Comparison of ENCODE assay signal across 26 mouse cellular contexts in the genomic region with DNA sequence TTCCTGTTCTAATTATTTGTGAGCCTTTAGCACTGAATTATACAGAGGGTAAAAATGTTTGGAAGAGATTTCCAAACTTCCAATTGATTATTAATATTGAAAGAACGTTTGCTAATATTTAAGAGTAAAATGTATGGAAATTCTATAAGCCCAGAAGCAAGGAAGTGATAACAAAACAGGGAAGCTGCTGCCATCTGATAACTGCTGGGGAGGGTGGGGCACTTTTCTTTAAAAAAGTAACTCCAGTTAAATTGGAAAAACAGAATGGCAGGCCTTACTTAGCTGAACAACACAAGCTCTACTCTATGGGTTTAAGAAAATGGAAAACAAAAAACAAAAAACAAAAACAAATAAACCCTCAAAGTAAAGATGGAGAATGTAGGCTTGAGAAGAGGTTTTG.
"Had no signal": no experiment of that assay in that cellular context is flagged by ENCODE, and none has a peak within 500 bp of the region (broad histone marks: within the 10 kb centered on the region; RNA-seq: fewer than 3 reads in every experiment).

No protein-coding gene starts in this region.

- H3K9ac ChIP-seq: embryonic facial prominence, embryonic 12.5 days; embryonic facial prominence, embryonic 13.5 days; embryonic facial prominence, embryonic 15.5 days; forebrain, embryonic 12.5 days; forebrain, embryonic 13.5 days; forebrain, embryonic 15.5 days; forebrain, postnatal 0 days had no signal

- H3K9me3 ChIP-seq: embryonic facial prominence, embryonic 10.5 days; embryonic facial prominence, embryonic 12.5 days; embryonic facial prominence, embryonic 13.5 days; embryonic facial prominence, embryonic 15.5 days; forebrain, embryonic 10.5 days; forebrain, embryonic 12.5 days; forebrain, embryonic 13.5 days; forebrain, embryonic 15.5 days; heart, embryonic 10.5 days had no signal

- DNase-seq: cerebellum, adult 9-10 months; cerebellum, adult 9-11 months; cerebellum, postnatal 10 days; cerebellum, postnatal 14 days; cerebellum, postnatal 25 days; cerebellum, postnatal 36 days; embryo, embryonic 11 days; forebrain, postnatal 0 days; gastrocnemius, adult 2 months; gastrocnemius, postnatal 10 days; gastrocnemius, postnatal 14 days; gastrocnemius, postnatal 25 days; gastrocnemius, postnatal 36 days; heart, adult 11 months; heart, adult 18-20 months; heart, adult 2 months had no signal

- H3K4me3 ChIP-seq: embryonic facial prominence, embryonic 10.5 days; embryonic facial prominence, embryonic 12.5 days; embryonic facial prominence, embryonic 13.5 days; embryonic facial prominence, embryonic 15.5 days; erythroblast, embryonic 14.5 days; forebrain, embryonic 10.5 days; forebrain, embryonic 12.5 days; forebrain, embryonic 13.5 days; forebrain, embryonic 15.5 days; gastrocnemius, adult 2 months; heart, adult 2 months; heart, embryonic 10.5 days had no signal

- H3K36me3 ChIP-seq: embryonic facial prominence, embryonic 10.5 days; embryonic facial prominence, embryonic 12.5 days; embryonic facial prominence, embryonic 13.5 days; embryonic facial prominence, embryonic 15.5 days; forebrain, embryonic 10.5 days; forebrain, embryonic 12.5 days; forebrain, embryonic 15.5 days; heart, embryonic 10.5 days had no signal

- H3K27me3 ChIP-seq: embryonic facial prominence, embryonic 12.5 days; embryonic facial prominence, embryonic 13.5 days; embryonic facial prominence, embryonic 15.5 days; forebrain, embryonic 12.5 days; forebrain, embryonic 13.5 days; forebrain, embryonic 15.5 days had no signal

- H3K4me1 ChIP-seq: embryonic facial prominence, embryonic 10.5 days; embryonic facial prominence, embryonic 12.5 days; embryonic facial prominence, embryonic 13.5 days; embryonic facial prominence, embryonic 15.5 days; forebrain, embryonic 10.5 days; forebrain, embryonic 12.5 days; forebrain, embryonic 13.5 days; forebrain, embryonic 15.5 days; heart, embryonic 10.5 days had no signal

- H3K27ac ChIP-seq: embryonic facial prominence, embryonic 10.5 days; embryonic facial prominence, embryonic 12.5 days; embryonic facial prominence, embryonic 13.5 days; embryonic facial prominence, embryonic 15.5 days; forebrain, embryonic 10.5 days; forebrain, embryonic 12.5 days; forebrain, embryonic 13.5 days; forebrain, embryonic 15.5 days; gastrocnemius, adult 2 months; heart, adult 2 months; heart, embryonic 10.5 days had no signal
